Comparison of ENCODE assay signal across 24 mouse cellular contexts in genomic region chr10:121454033-121454432, GRCm38 (mm10). TPM values are rescaled to one million over a fixed set of nuclear protein-coding genes. Genes with fewer than 3 reads are reported as not detected.
A peak's percentile ranks its signal among the peaks of the same experiment; 100 is the strongest.
DNase-seq lines count a peak whose midpoint lies in the region; ATAC-seq lines count a peak whose summit lies in the region.
"Had no signal": no experiment of that assay in that cellular context is flagged by ENCODE, and none has a peak within 500 bp of the region (broad histone marks: within the 10 kb centered on the region; RNA-seq: fewer than 3 reads in every experiment).

No protein-coding gene starts in this region.

- WGBS in kidney, embryonic 15.5 days = 64% methylated on average over 8 of the region's 8 CpGs
- WGBS in forebrain, embryonic 10.5 days = 91% methylated on average over 8 of the region's 8 CpGs

- H3K9me3 ChIP-seq in kidney, embryonic 15.5 days (replicated peaks) = no peaks in the 10 kb centered on the region
- H3K9me3 ChIP-seq in forebrain, embryonic 10.5 days = no peaks in the 10 kb centered on the region
- H3K9me3 ChIP-seq: embryonic facial prominence, embryonic 12.5 days; embryonic facial prominence, embryonic 15.5 days; forebrain, embryonic 12.5 days; forebrain, embryonic 15.5 days; heart, embryonic 12.5 days; heart, embryonic 15.5 days had no signal

- no peak overlapping the region for H3K9ac ChIP-seq in kidney, embryonic 15.5 days
- H3K9ac ChIP-seq: embryonic facial prominence, embryonic 12.5 days; embryonic facial prominence, embryonic 15.5 days; forebrain, embryonic 12.5 days; forebrain, embryonic 15.5 days; heart, embryonic 12.5 days; heart, embryonic 15.5 days; hindbrain, embryonic 14.5 days had no signal

- peaks cover 41% of the 10 kb centered on the region for H3K4me1 ChIP-seq in kidney, embryonic 15.5 days
- peaks cover 25% of the 10 kb centered on the region for H3K4me1 ChIP-seq in forebrain, embryonic 10.5 days

- no peaks in the 10 kb centered on the region for H3K36me3 ChIP-seq in kidney, embryonic 15.5 days
- H3K36me3 ChIP-seq in forebrain, embryonic 10.5 days (replicated peaks) = no peaks in the 10 kb centered on the region
- H3K36me3 ChIP-seq: embryonic facial prominence, embryonic 12.5 days; embryonic facial prominence, embryonic 15.5 days; forebrain, embryonic 12.5 days; forebrain, embryonic 15.5 days; heart, embryonic 15.5 days had no signal

- ATAC-seq in kidney, embryonic 15.5 days (replicated peaks; ENCODE audit: low FRiP score) = no peak
- peak; percentile 73 for ATAC-seq in CD4-positive, CD25-positive, alpha-beta regulatory T cell, adult 4 months
- peak; percentile 35 for ATAC-seq in inflammation-experienced regulatory T-cells, adult 6 months
- ATAC-seq: forebrain, embryonic 15.5 days; hindbrain, postnatal 0 days had no signal

- H3K4me3 ChIP-seq in kidney, embryonic 15.5 days (replicated peaks) = no peak overlapping the region
- H3K4me3 ChIP-seq in forebrain, embryonic 10.5 days = no peak overlapping the region
- H3K4me3 ChIP-seq: embryonic facial prominence, embryonic 12.5 days; embryonic facial prominence, embryonic 15.5 days; forebrain, embryonic 12.5 days; forebrain, embryonic 15.5 days; heart, embryonic 12.5 days; heart, embryonic 15.5 days had no signal

- H3K27ac ChIP-seq in kidney, embryonic 15.5 days = 0 out of 2 replicates have a peak overlapping the region, but pooled peaks have one; percentile 7
- H3K27ac ChIP-seq in forebrain, embryonic 10.5 days = no peak overlapping the region
- H3K27ac ChIP-seq: embryonic facial prominence, embryonic 12.5 days; embryonic facial prominence, embryonic 15.5 days; forebrain, embryonic 12.5 days; forebrain, embryonic 15.5 days; hindbrain, embryonic 14.5 days; hindbrain, postnatal 0 days had no signal

- H3K27me3 ChIP-seq in kidney, embryonic 15.5 days = no peaks in the 10 kb centered on the region
- H3K27me3 ChIP-seq in forebrain, embryonic 10.5 days (ENCODE audit: poor library complexity, severe bottlenecking) = no peaks in the 10 kb centered on the region
- H3K27me3 ChIP-seq: embryonic facial prominence, embryonic 12.5 days; embryonic facial prominence, embryonic 15.5 days; forebrain, embryonic 12.5 days; forebrain, embryonic 15.5 days; heart, embryonic 12.5 days; heart, embryonic 15.5 days had no signal

- H3K4me2 ChIP-seq in kidney, embryonic 15.5 days = no peak overlapping the region
- H3K4me2 ChIP-seq: embryonic facial prominence, embryonic 12.5 days; embryonic facial prominence, embryonic 15.5 days; forebrain, embryonic 12.5 days; forebrain, embryonic 15.5 days; heart, embryonic 12.5 days; heart, embryonic 15.5 days; hindbrain, embryonic 14.5 days had no signal

- DNase-seq in kidney, adult 11 months = no peak
- no peak for DNase-seq in left cerebral cortex, adult 9 months (ENCODE audit: low spot score in 2 of 2)
- DNase-seq in forebrain, embryonic 10.5 days (ENCODE audit: extremely low spot score, low spot score) = no peak
- DNase-seq: adrenal gland, postnatal 10 days; adrenal gland, postnatal 36 days; cerebellum, adult 18-20 months; cerebellum, adult 9-10 months; cerebellum, postnatal 25 days; gastrocnemius, postnatal 25 days; heart, adult 18-20 months; heart, postnatal 10 days; heart, postnatal 4 days; kidney, adult 2 months had no signal

RNA-seq across cellular contexts. Expression of gene Rassf3, which starts 22.1 kb away (rescaled TPM):
- 13.8 and 14.7 TPM in 2 replicates for polyA plus RNA-seq in kidney, embryonic 15.5 days (2015; fragmentation: Nextera tagmentation; extraction: Ambion mirVana)
- polyA plus RNA-seq in CD4-positive, CD25-positive, alpha-beta regulatory T cell, adult 4 months (2017; shearing (Covaris generic)) = 1 to 10 TPM; 5.4 to 5.5 TPM
- polyA plus RNA-seq in inflammation-experienced regulatory T-cells, adult 6 months (2017; shearing (Covaris generic)) = 1 to 10 TPM; 6.1 to 6.8 (median 6.2) TPM
- polyA plus RNA-seq in forebrain, embryonic 10.5 days (2016; fragmentation: Nextera tagmentation; extraction: Ambion mirVana) = 10.6 and 12.2 TPM in 2 replicates
